Mouse (Mus musculus) C2C12 (cell line): Measurements from ENCODE around the gene Myo15.

Experiments used
- CEBPB ChIP-seq: IDR thresholded peaks from one replicate; pipeline ENCODE4 v1.6.1; 2011; ENCODE audit warnings: low read depth, mild to moderate bottlenecking, control low read depth, moderate library complexity
- CTCF ChIP-seq: IDR thresholded peaks from one replicate; pipeline ENCODE4 v1.5.1; 2011; ENCODE audit not compliant: control insufficient read depth, insufficient read depth, insufficient read length
- FOSL1 ChIP-seq: IDR thresholded peaks from one replicate; pipeline ENCODE4 v1.8.0; 2011; ENCODE audit warnings: mild to moderate bottlenecking, low read length; ENCODE audit not compliant: poor library complexity, insufficient read depth, severe bottlenecking
- MAX ChIP-seq: IDR thresholded peaks from one replicate; pipeline ENCODE4 v1.6.1; 2011; ENCODE audit warnings: mild to moderate bottlenecking, control low read depth
- MYOG ChIP-seq: IDR thresholded peaks from one replicate; pipeline ENCODE4 v1.6.1; 2011; ENCODE audit not compliant: control insufficient read depth, insufficient read length; ENCODE audit errors: extremely low read depth

GRCm38 (mm10) chr11:60536180-60536858 lies 67.2 kb downstream of the Myo15 start, which contains the start of gene Alkbh5:
- no peak for TF ChIP-seq CTCF
- TF ChIP-seq FOSL1: no peak
- no peak for TF ChIP-seq CEBPB
- TF ChIP-seq MAX: no peak
- TF ChIP-seq MYOG: no peak
